In genomic region chr4:134796581-134797361, GRCm38 (mm10) we compare ENCODE assay signal across 8 mouse cellular contexts. TPM values are rescaled to one million over a fixed set of nuclear protein-coding genes. Genes with fewer than 3 reads are reported as not detected.
DNase-seq lines count a peak whose midpoint lies in the region; ATAC-seq and TF ChIP-seq lines count a peak whose summit lies in the region.

No protein-coding gene starts in this region.

- no peak overlapping the region; the same call in 1 of the 2 replicates for H3K9ac ChIP-seq in kidney, embryonic 16.5 days (replicated peaks; ENCODE audit: low read length)
- no peak overlapping the region for H3K9ac ChIP-seq in MEL (ENCODE audit: control insufficient read depth, low read depth, low read length, poor library complexity, severe bottlenecking)
- no peak overlapping the region for H3K9ac ChIP-seq in lung, postnatal 0 days (replicated peaks; ENCODE audit: low read depth)

- no peak for TF ChIP-seq POLR2A in kidney, adult 2 months (IDR thresholded peaks at IDR 0.05; ENCODE audit: low read depth, low read length)
- TF ChIP-seq POLR2A in MEL (IDR thresholded peaks at IDR 0.05; ENCODE audit: control insufficient read depth in 1 of 2, insufficient read depth in 1 of 2, low read depth in 1 of 2, low read length in 2 of 2, poor library complexity in 1 of 2): no peak

- H3K27ac ChIP-seq in kidney, adult 2 months (ENCODE audit: insufficient read depth, low read depth, low read length): peak overlapping the region; percentile 41
- H3K27ac ChIP-seq in kidney, embryonic 16.5 days (ENCODE audit: low read length): no peak overlapping the region
- H3K27ac ChIP-seq in MEL (ENCODE audit: control insufficient read depth, low read depth, low read length): no peak overlapping the region
- no peak overlapping the region for H3K27ac ChIP-seq in lung, postnatal 0 days (ENCODE audit: low read length)

- H3K4me3 ChIP-seq in kidney, adult 2 months (ENCODE audit: insufficient read depth, low read depth, low read length): no peak overlapping the region
- H3K4me3 ChIP-seq in kidney, embryonic 16.5 days (ENCODE audit: low read length): no peak overlapping the region
- H3K4me3 ChIP-seq in MEL (ENCODE audit: control insufficient read depth in 1 of 2, insufficient read depth in 1 of 2, low read depth in 2 of 2, low read length in 2 of 2): no peak overlapping the region
- no peak overlapping the region for H3K4me3 ChIP-seq in lung, postnatal 0 days (ENCODE audit: low read depth, low read length)

- 26% methylated on average over 7 of the region's 7 CpGs for WGBS in kidney, adult 2 months
- 29% methylated on average over 7 of the region's 7 CpGs for WGBS in kidney, embryonic 16.5 days
- WGBS in lung, postnatal 0 days: 26% methylated on average over 7 of the region's 7 CpGs

- H3K9me3 ChIP-seq in kidney, embryonic 16.5 days (ENCODE audit: low read length): no peaks in the 10 kb centered on the region
- H3K9me3 ChIP-seq in MEL (replicated peaks; ENCODE audit: insufficient read depth, low read length): no peaks in the 10 kb centered on the region
- no peaks in the 10 kb centered on the region for H3K9me3 ChIP-seq in lung, postnatal 0 days (ENCODE audit: low read length)

- ATAC-seq in kidney, embryonic 16.5 days (ENCODE audit: low FRiP score, low TSS enrichment): no peak
- peak; percentile 49 for ATAC-seq in lung, postnatal 0 days

- TF ChIP-seq CTCF in kidney, adult 2 months (conservative IDR thresholded peaks at IDR 0.05; ENCODE audit: insufficient read depth, insufficient read length, low read depth, low read length): no peak
- no peak for TF ChIP-seq CTCF in MEL (IDR thresholded peaks at IDR 0.05 in 2 of 3, conservative IDR thresholded peaks at IDR 0.05 in 1 of 3; ENCODE audit: control insufficient read depth in 1 of 3, insufficient read depth in 1 of 3, low read depth in 2 of 3, low read length in 3 of 3, poor library complexity in 1 of 3, severe bottlenecking in 1 of 3)
- no peak for TF ChIP-seq CTCF in lung, postnatal 0 days (IDR thresholded peaks at IDR 0.05)

- no peak for TF ChIP-seq RAD21 in MEL (IDR thresholded peaks at IDR 0.05; ENCODE audit: low read depth, low read length)

- H3K36me3 ChIP-seq in kidney, adult 2 months (ENCODE audit: control insufficient read depth, insufficient read depth, low read length): no peaks in the 10 kb centered on the region
- no peaks in the 10 kb centered on the region; the same call in 1 of the 2 replicates for H3K36me3 ChIP-seq in kidney, embryonic 16.5 days (ENCODE audit: insufficient read depth, low read length)
- H3K36me3 ChIP-seq in MEL (ENCODE audit: control insufficient read depth in 1 of 2, insufficient read depth in 2 of 2, low read length in 2 of 2): no peaks in the 10 kb centered on the region
- H3K36me3 ChIP-seq in lung, postnatal 0 days (ENCODE audit: insufficient read depth, low read length): no peaks in the 10 kb centered on the region

- no peak overlapping the region for H3K4me2 ChIP-seq in kidney, embryonic 16.5 days (replicated peaks; ENCODE audit: low read depth, low read length)
- H3K4me2 ChIP-seq in lung, postnatal 0 days (replicated peaks; ENCODE audit: low read depth, low read length): no peak overlapping the region

- H3K79me2 ChIP-seq in MEL (ENCODE audit: control insufficient read depth, insufficient read depth, low read length, poor library complexity): no peaks in the 10 kb centered on the region

- H3K4me1 ChIP-seq in kidney, adult 2 months (ENCODE audit: control insufficient read depth, insufficient read depth, low read length): peaks cover 20% of the 10 kb centered on the region; the same call in 1 of the 2 replicates
- peaks cover 14% of the 10 kb centered on the region for H3K4me1 ChIP-seq in kidney, embryonic 16.5 days (ENCODE audit: insufficient read depth, low read length)
- peaks cover 0 to 4% of the 10 kb centered on the region in 2 experiments; a peak in 1 of 4 replicates for H3K4me1 ChIP-seq in MEL (ENCODE audit: control insufficient read depth in 1 of 2, insufficient read depth in 2 of 2, low read length in 2 of 2)
- 0 out of 2 replicates have a peak, but pooled peaks cover 5% of the 10 kb centered on the region for H3K4me1 ChIP-seq in lung, postnatal 0 days (ENCODE audit: insufficient read depth, low read depth, low read length)

- H3K27me3 ChIP-seq in kidney, adult 2 months (replicated peaks; ENCODE audit: control insufficient read depth, insufficient read depth, low read length): no peaks in the 10 kb centered on the region
- H3K27me3 ChIP-seq in kidney, embryonic 16.5 days (ENCODE audit: insufficient read depth, low read length): no peaks in the 10 kb centered on the region
- H3K27me3 ChIP-seq in MEL (ENCODE audit: control insufficient read depth in 1 of 2, insufficient read depth in 2 of 2, low read length in 2 of 2): no peaks in the 10 kb centered on the region
- H3K27me3 ChIP-seq in lung, postnatal 0 days (replicated peaks; ENCODE audit: insufficient read depth, low read length): no peaks in the 10 kb centered on the region

- no peak for TF ChIP-seq EP300 in MEL (IDR thresholded peaks at IDR 0.05; ENCODE audit: low read depth in 1 of 2, low read length in 2 of 2)
- no peak for TF ChIP-seq EP300 in lung, postnatal 0 days (IDR thresholded peaks at IDR 0.05)

- peak; percentile 62 for DNase-seq in kidney, adult 2 months
- peak; percentile 67 for DNase-seq in MEL (ENCODE audit: low read depth, low spot score)
- peak; percentile 76 to 84 for DNase-seq in cerebellum, postnatal 10 days
- peak; percentile 76 for DNase-seq in lung, postnatal 0 days (ENCODE audit: low spot score)
- no peak for DNase-seq in frontal cortex, postnatal 36 days (ENCODE audit: low spot score in 2 of 2)
- no peak for DNase-seq in frontal cortex, postnatal 14 days (ENCODE audit: low spot score in 2 of 2)
- no peak for DNase-seq in embryo, embryonic 9.5 days (ENCODE audit: extremely low spot score)

TF ChIP-seq in MEL, 35 proteins besides CTCF, POLR2A, EP300 and RAD21:
- TF ChIP-seq TAL1 (IDR thresholded peaks at IDR 0.05; ENCODE audit: low read length) (no peak), USF1 (IDR thresholded peaks at IDR 0.05; ENCODE audit: low read depth, low read length) (peak; percentile 19; the same call in 1 of the 2 replicates), TBP (IDR thresholded peaks at IDR 0.05; ENCODE audit: low read depth, low read length) (no peak), MXI1 (IDR thresholded peaks at IDR 0.05; ENCODE audit: low read depth, low read length) (0 out of 2 replicates have a peak, but pooled peaks have one; percentile 51), MAX (IDR thresholded peaks at IDR 0.05; ENCODE audit: low read length) (0 out of 2 replicates have a peak, but pooled peaks have one; percentile 29)

RNA-seq across cellular contexts. Expression of gene Ldlrap1, which starts 28.9 kb away (rescaled TPM):
- 21.8 and 22.0 TPM in 2 replicates for polyA plus RNA-seq in kidney, adult 2 months (2012; rRNA removed)
- 21.7 and 23.1 TPM in 2 replicates for polyA plus RNA-seq in kidney, embryonic 16.5 days (2015; fragmentation: Nextera tagmentation; extraction: Ambion mirVana)
- 16.6 and 24.8 TPM in 2 replicates for total RNA-seq in MEL (2012; rRNA removed)
- 10 to 100 TPM in 1 of 2 experiments, not detected in 1; 23.7 TPM for polyA plus RNA-seq in MEL (2012; ENCODE audit: insufficient read depth in 1 of 2, insufficient read length in 2 of 2, low read depth in 1 of 2, low replicate concordance in 2 of 2, missing spikeins in 1 of 2)
- 23.5 and 24.4 TPM in 2 replicates for polyA plus RNA-seq in lung, postnatal 0 days (2015; fragmentation: Nextera tagmentation; extraction: Ambion mirVana)

RNA-seq across cellular contexts. Expression of gene Maco1, which starts 56.4 kb away (rescaled TPM):
- polyA plus RNA-seq in kidney, adult 2 months (2012; rRNA removed): 8.5 and 10.8 TPM in 2 replicates
- 33.1 and 38.4 TPM in 2 replicates for polyA plus RNA-seq in kidney, embryonic 16.5 days (2015; fragmentation: Nextera tagmentation; extraction: Ambion mirVana)
- 22.2 and 25.6 TPM in 2 replicates for total RNA-seq in MEL (2012; rRNA removed)
- 10 to 100 TPM in 1 of 2 experiments, not detected in 1; 35.9 TPM for polyA plus RNA-seq in MEL (2012; ENCODE audit: insufficient read depth in 1 of 2, insufficient read length in 2 of 2, low read depth in 1 of 2, low replicate concordance in 2 of 2, missing spikeins in 1 of 2)
- polyA plus RNA-seq in lung, postnatal 0 days (2015; fragmentation: Nextera tagmentation; extraction: Ambion mirVana): 32.5 and 33.1 TPM in 2 replicates

Comparison
In these comparisons a context has a peak if more than half of its experiments do, and no peak if none do; other contexts are left out.
1. DNase-seq: peak in kidney, adult 2 months (single experiment), MEL (single experiment), cerebellum, postnatal 10 days (2 of 2) and lung, postnatal 0 days (single experiment); none in frontal cortex, postnatal 36 days (0 of 2), frontal cortex, postnatal 14 days (0 of 2) and embryo, embryonic 9.5 days (single experiment).